Mouse (Mus musculus): Measurements from ENCODE around the gene Ccno. TPM values are rescaled to one million over a fixed set of nuclear protein-coding genes. Genes with fewer than 3 reads are reported as not detected.

Ccno gene
- total RNA-seq (2021) = 1 to 10 TPM; 4.8 to 5.1 TPM

GRCm38 (mm10) chr13:112987532-112987943, at the start of gene Ccno:
Gene Ccno, plus strand, starts transcription at chr13:112987802.
- DNase-seq (ENCODE audit: extremely low spot score in 1 of 2, low spot score in 1 of 2) = peak; percentile 78 to 82

- no peak for DNase-seq (ENCODE audit: extremely low spot score in 1 of 2, low spot score in 1 of 2)
These were observed 49.5 kb upstream of the Ccno start for GRCm38 (mm10) chr13:112938130-112938529.

GRCm38 (mm10) chr13:112941879-112942330, 45.7 kb upstream of the Ccno start:
- DNase-seq (ENCODE audit: extremely low spot score in 1 of 2, low spot score in 1 of 2) = peak in 1 of 2 experiments; percentile 22

- no peak for DNase-seq (ENCODE audit: extremely low spot score in 1 of 2, low spot score in 1 of 2)
These were observed 42.3 kb upstream of the Ccno start for GRCm38 (mm10) chr13:112945312-112945711.

GRCm38 (mm10) chr13:112945900-112946299, 41.7 kb upstream of the Ccno start:
- DNase-seq (ENCODE audit: extremely low spot score in 1 of 2, low spot score in 1 of 2) = no peak

GRCm38 (mm10) chr13:112954067-112954466, 33.5 kb upstream of the Ccno start:
- no peak for DNase-seq (ENCODE audit: extremely low spot score in 1 of 2, low spot score in 1 of 2)

- DNase-seq (ENCODE audit: extremely low spot score in 1 of 2, low spot score in 1 of 2) = no peak
These were observed 24.5 kb upstream of the Ccno start for GRCm38 (mm10) chr13:112963081-112963480.

- no peak for DNase-seq (ENCODE audit: extremely low spot score in 1 of 2, low spot score in 1 of 2)
These were observed 23.2 kb upstream of the Ccno start for GRCm38 (mm10) chr13:112964421-112964820.

GRCm38 (mm10) chr13:112967267-112967666, 20.3 kb upstream of the Ccno start:
- no peak for DNase-seq (ENCODE audit: extremely low spot score in 1 of 2, low spot score in 1 of 2)

- DNase-seq (ENCODE audit: extremely low spot score in 1 of 2, low spot score in 1 of 2) = no peak
These were observed 10.9 kb upstream of the Ccno start for GRCm38 (mm10) chr13:112976720-112977119.

GRCm38 (mm10) chr13:112985605-112986450, 1.8 kb upstream of the Ccno start:
- no peak for DNase-seq (ENCODE audit: extremely low spot score in 1 of 2, low spot score in 1 of 2)

GRCm38 (mm10) chr13:112986451-112986950, 1.1 kb upstream of the Ccno start:
- no peak for DNase-seq (ENCODE audit: extremely low spot score in 1 of 2, low spot score in 1 of 2)

- peak in 1 of 2 experiments; percentile 54 for DNase-seq (ENCODE audit: extremely low spot score in 1 of 2, low spot score in 1 of 2)
These were observed 389 bp downstream of the Ccno start for GRCm38 (mm10) chr13:112987991-112988390.

- DNase-seq (ENCODE audit: extremely low spot score in 1 of 2, low spot score in 1 of 2) = no peak
These were observed 1.3 kb downstream of the Ccno start for GRCm38 (mm10) chr13:112988866-112989265.

GRCm38 (mm10) chr13:112989541-112989940, 1.9 kb downstream of the Ccno start:
- no peak for DNase-seq (ENCODE audit: extremely low spot score in 1 of 2, low spot score in 1 of 2)

GRCm38 (mm10) chr13:112990346-112990745, 2.7 kb downstream of the Ccno start:
- no peak for DNase-seq (ENCODE audit: extremely low spot score in 1 of 2, low spot score in 1 of 2)

- no peak for DNase-seq (ENCODE audit: extremely low spot score in 1 of 2, low spot score in 1 of 2)
These were observed 6.0 kb downstream of the Ccno start, which contains the start of gene Mcidas for GRCm38 (mm10) chr13:112993531-112994152. Gene Mcidas, plus strand, starts transcription at chr13:112993845.

GRCm38 (mm10) chr13:112994191-112994590, 6.6 kb downstream of the Ccno start:
- peak; percentile 34 to 60 for DNase-seq (ENCODE audit: extremely low spot score in 1 of 2, low spot score in 1 of 2)

- DNase-seq (ENCODE audit: extremely low spot score in 1 of 2, low spot score in 1 of 2) = no peak
These were observed 8.8 kb downstream of the Ccno start for GRCm38 (mm10) chr13:112996407-112996806.

- DNase-seq (ENCODE audit: extremely low spot score in 1 of 2, low spot score in 1 of 2) = no peak
These were observed 9.8 kb downstream of the Ccno start for GRCm38 (mm10) chr13:112997369-112997768.
